Mouse (Mus musculus): ENCODE measurements around the gene Gpr63.
A peak's percentile ranks its signal among the peaks of the same experiment; 100 is the strongest.
"Not testable (repeated sequence)": the region's sequence is repeated elsewhere in the genome, so short reads cannot be mapped to it uniquely, and the experiment has no call there.

Gpr63 gene

DNA sequence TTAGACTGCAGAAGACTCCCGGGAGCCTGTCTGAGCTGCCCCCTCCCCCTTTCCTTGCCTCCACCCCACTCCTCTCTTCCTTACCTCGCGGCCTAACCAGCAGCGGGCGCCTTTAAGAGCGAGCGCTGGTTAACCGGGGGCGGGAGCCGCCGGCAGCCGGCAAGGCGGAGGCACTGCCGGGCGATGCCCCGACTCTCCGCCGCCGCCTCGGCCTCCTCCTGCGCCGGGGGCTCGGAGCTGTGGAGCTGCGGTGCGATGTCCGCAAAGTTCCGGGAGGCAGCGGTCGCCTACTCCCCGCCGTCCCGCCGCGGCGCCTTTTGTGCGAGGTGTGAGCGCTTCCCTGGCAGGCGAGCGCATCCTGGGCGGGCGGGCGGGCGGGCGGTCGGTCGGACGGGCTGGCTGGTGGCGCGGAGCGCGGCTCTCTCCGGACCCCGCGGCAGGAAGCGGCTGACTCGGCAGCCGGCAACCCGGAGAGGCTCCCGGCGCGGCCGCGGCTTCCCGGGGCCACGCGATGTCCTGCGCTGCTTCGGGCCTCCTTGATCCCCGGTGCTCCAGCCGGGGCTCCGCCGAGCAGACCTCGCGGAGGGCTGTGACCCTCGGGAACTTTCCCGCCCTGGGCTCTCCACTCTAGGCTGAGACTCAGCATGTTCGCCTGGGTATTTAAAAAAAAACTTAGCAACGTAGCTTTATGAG, at the start of gene Gpr63:
TSS of gene Gpr63 (plus strand) at position 109 of the 693 bp plus-strand sequence.
- peak; percentile 85 for DNase-seq

DNA sequence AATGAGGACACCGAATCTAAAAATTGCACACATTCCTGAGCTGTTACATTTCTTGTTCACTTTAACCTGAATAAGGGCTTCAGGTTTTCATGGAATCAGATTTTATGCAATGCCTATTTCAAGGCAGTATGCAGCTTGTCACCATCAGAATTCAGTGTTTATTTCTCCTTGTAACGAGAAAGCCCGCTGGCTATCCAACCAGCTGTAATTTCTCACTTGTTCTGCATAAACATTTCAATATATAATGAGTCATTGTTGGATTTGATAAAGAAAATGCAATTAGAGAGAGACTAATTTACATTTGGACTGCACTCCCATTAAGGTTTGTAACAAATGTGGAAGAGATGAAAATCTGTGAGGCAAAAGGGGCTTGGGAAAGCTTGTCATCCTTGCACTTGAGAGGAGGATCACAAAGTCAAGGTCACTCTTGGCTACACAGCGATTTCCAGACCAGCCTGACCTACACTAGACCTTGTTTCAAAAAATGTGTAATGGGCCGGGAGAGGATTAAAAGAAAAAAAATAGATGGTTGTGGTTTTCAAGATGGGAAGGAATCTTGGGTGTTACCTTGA, 46.1 kb upstream of the Gpr63 start:
- DNase-seq: no peak

DNA sequence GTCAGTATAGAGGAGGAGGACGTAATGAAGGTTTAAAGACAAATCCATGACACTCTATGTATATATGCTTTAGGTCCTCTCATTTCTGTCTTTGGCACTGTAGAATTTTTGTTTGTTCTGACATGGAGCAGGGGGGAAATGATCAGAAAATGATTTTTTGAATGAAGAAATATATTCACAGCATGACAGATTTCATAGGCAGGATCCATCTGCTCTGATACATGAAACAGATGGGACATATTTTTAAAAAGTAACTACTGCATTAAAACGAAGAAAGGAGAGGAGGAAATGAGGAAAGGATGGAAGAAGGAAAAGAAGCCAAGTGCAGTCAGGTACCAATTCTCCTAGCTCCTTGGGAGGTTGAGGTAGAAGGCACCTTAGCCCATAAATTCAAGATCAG, 41.5 kb upstream of the Gpr63 start:
- DNase-seq: no peak

DNA sequence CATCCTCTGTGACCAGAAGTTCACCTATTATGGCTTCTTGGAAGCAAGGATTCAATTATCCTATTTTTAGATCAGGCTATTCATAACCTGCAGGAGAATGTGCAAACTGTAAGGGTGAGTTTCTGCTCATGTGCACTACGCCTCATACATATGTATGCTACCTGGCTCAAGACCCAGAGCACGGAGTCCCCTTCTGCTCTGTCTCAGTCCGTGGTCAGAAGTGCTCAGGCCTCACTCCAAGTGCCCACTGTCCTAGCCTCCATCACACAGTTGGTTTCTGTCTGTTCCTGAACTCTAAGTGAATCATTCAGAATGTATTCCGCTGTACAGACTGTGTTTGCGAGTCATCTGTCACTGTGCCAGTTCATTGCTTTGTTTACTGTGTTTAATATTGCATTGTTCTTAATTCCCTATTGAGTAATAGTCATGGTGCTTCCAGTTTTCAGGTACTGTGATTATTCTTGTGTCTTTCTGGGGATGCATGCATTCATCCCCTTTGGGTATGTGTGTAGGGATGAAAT, 37.9 kb upstream of the Gpr63 start:
- DNase-seq: no peak

DNA sequence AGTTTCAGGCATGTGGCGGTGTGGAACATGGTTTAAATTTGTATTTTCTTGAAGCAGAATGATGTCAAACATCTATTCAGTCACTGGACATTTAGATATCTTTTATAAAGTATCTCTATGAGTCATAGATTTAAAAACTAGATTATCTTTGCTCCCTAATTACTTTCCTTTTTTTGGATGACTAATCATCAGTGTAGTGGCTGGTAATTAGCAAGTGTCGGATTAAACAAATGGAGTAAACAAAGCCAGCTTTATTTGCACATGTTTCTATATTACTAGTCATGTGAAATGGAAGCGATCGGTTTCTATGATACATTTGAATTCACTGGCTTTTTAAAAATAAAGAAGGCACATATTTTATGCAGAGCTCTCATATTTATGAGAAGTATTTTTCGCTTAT, 37.3 kb upstream of the Gpr63 start:
- no peak for DNase-seq

DNA sequence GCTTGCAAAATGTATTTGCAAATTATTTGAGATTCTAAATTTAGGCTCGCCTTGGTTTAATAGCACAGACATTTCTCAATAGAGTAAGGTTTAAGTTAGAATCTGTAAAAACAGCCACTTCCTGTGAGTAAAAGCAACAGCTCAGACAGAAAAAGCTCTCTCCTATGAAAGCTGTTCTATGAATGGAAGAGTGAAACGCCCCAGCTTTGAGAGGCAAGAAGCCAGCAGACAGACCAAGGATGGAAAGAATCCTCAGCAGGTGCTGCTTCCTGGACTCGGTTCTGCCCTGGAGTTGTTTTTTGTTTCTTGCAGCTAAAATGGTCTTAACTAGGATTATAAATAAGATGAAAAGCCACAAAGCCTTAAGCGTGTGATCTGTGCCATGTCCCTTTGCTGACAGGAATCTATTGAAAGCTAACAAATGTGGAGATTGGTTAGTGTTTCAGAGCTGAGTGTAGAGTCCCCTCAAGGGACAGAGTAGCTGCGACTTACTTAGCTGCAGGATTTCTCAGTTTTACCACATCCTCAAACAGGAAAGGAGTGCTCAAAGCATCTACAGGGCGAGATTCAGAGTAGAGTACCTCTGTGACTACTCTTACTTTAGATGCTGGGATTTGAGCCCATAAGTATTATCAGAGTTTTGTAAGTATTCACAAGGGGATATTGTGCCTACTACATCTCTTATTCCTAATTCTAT, 23.3 kb upstream of the Gpr63 start:
- DNase-seq: no peak

DNA sequence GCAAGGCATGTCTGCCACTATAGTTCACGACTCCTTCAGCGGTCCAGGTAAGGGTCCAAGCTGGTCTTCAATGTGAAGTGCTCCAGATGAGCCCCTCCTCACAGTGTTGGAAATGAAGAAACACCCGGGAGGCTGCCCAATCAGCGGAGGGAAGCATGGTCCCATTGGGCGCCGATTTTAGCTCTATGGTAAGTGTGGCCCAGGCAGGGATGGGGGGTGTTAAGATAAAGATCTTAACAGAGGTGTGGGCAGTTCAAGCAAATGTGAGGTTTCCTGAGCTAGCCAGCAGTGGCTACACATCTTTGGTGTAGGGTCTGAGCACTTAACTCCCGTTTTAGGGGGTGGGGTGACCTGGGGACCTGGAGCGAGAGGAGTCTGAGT, 299 bp upstream of the Gpr63 start:
- peak in 1 of 2 experiments; percentile 15 for DNase-seq

DNA sequence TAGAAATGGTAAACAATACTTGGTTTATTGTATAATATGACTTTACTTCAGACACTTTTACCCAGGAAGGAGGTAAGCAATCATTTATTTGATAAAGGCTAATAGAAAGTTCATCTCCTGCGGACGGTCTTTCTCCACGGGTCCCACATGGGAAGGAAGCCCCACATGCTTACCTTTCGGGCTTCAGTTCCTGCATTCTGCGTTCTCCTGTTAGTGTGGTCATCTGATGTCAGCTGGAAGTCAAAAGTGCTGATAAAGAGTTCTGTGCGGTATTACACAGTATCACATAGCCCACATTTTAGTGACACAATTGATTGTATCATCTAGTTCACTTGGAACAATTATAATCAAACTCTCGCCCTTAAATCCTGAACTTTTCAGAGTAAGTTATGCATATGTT, 1.0 kb downstream of the Gpr63 start:
- DNase-seq: peak in 1 of 2 experiments; percentile 8

DNA sequence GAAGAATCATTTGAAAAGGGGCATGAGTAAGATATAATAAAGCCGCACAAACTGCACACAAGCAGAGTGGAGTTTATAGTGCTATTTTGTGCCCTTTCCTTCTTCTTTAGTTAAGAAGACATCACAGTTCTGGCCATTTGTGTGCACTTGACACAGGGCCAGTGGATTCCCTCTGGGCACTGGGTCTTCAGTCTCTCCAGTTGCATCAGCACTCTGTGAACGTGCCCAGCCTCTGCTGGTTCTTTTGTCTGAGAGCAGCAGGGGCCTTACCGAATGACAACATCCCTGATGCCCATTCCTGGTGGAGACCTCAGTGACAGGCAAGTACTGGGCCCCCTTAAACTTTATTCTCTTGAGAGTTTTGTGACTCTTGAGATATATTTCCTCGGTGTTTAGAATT, 12.4 kb downstream of the Gpr63 start:
- no peak for DNase-seq

DNA sequence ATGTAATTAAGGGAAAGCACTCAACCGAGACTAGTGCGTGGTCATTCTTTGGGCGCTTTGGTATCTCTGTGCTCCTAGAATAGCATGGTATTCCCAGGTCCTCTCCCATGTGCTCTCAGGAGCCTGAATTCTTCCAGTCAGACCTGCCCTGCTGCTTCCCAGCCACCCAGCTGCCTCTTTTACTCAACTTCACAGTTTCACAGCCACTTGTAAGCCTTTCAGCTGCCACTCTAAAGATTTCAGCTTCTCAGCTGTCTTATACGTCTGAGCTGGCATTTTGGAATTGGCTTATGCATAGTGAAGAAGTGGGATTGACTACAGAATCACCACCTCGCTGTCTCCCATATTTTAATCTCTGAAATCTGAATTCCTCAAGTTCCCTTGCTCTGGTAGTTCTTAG, 19.4 kb downstream of the Gpr63 start:
- DNase-seq: no peak

DNA sequence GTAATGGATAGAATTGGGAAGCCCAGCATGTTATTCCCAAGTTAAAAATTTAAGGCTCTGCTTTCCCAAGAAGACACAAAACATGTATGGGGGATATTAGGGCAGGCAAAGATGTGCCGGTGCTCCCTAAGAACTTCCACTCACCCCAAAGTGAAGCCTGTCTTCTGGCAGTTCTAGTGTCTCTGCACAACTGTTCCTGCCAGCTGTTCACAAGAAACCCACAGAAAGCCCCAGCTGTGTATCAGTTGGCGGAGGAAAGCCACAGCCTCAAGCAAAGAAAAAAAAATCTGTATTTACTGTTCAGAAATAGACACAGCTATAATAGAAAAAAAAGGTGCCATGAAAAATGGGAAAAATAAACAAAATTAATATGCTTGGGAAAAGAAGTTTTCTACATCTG, 25.3 kb downstream of the Gpr63 start:
- DNase-seq: no peak

DNA sequence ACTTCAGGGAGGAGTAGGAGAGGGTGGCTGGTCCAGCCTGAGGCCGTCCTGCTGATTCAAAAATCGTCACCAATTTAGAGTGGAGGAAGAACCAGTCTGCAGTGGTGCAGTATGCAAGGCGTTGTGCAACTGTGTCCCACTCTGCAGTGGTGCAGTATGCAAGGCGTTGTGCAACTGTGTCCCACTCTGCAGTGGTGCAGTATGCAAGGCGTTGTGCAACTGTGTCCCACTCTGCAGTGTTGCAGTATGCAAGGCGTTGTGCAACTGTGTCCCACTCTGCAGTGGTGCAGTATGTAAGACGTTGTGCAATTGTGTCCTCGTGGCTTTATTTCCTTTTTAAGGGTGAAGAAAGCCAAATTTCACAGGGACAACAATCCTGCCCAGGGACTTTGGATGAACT, 43.1 kb downstream of the Gpr63 start:
- DNase-seq: not testable (repeated sequence)

DNA sequence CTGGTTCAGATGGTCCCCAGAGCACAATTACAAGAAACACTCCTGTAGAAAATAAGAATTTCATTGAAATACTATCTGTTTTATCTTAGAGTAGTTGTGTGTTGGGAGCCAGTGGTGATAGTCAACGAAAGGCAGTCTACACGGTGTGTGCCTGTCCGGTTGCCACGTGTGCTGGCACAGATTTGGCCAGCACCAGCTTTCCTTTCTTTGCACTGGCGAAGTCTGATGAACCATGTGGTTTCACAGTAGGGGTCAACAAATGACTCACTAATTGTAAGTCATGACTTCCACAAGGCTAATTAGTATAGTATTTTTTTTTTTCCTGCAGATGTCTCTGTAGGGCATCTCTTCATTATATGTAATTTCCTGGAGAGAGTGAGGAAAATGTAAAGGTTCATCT, 45.6 kb downstream of the Gpr63 start:
- peak; percentile 48 to 68 for DNase-seq

DNA sequence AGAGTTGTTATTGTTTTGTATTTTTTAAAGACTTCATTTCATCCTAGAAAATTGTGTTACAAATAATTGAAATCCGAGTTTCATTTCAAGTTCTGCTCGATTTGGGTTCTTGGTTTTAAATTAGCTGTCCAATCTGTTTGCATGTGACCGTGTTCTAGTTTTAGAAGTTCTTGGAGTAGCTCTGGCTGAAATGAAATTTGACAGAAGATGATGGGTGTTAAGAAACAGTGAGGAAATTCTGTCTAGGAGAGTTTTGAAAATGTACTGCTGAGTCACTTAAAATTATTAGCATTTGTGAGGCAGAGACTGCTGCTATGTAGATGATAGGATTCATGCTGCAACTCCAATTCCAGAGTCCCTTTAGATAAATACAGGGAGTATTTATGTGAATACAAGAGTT, 46.5 kb downstream of the Gpr63 start:
- DNase-seq: no peak

DNA sequence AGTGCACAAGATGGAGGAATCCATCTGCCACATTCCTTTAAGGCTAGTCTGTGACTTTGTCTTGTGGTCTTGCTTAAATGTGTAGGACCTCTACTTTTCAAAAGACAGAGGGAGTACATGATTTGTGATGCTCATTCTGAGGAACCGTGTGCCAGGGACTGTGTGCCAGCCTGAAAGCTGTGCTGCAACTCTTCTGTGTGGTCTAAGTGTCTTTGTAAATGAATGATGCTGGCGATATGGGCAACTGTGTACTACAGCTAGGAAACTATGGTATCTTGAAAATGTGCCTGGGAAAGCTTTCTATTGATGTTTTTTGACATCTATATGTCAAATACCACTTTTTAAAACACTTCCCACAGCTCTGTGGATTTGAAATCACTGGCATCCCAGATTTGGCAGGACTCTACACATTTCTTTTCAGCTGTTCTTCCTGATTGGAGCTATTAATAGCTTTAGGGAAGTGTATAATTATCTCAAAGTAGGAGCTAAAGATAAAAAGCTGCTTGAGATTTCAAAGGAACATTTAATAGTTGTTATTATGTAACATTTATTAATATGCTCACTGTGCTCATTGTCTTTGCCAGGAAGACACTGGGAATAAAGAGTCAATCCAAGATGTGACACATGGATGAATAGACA, 48.9 kb downstream of the Gpr63 start:
- no peak for DNase-seq

DNA sequence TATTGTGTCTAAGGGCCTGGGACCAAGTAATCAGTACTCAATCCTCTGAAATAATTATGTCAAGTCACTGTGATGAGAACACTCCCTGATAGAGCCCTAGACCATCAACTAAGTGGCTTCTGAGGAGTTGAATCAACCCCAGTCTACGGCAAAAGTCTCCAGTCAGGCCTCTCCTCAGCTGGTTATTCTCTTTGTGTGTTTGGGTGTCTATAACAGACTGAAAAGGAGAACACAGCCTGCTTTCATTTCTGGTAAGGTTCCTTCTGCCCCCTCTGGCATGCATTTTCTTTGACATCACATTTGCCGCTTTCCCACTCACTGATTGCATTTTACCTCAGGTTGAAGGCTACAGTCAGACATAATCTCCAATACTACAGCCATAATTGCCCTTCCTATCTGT, 62.0 kb downstream of the Gpr63 start:
- no peak for DNase-seq

DNA sequence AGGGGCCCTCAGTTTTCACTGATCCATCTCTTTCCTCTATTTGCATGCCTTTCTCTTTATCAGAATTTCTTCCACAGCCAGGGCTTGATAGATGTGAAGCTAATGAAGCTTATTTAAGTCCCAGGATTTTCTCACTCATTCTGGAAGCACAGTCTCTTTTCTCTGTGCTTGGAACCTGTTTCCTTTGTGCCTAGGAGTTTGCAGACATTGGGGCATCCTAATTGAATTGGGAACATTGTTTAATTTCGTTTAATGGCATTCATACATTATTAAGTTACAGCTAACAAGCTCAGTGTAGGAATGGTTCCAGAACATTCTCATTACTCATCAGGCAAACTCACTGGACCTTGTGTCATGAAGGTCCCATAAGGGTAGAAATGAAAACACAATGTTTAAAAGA, 62.5 kb downstream of the Gpr63 start:
- no peak for DNase-seq

DNA sequence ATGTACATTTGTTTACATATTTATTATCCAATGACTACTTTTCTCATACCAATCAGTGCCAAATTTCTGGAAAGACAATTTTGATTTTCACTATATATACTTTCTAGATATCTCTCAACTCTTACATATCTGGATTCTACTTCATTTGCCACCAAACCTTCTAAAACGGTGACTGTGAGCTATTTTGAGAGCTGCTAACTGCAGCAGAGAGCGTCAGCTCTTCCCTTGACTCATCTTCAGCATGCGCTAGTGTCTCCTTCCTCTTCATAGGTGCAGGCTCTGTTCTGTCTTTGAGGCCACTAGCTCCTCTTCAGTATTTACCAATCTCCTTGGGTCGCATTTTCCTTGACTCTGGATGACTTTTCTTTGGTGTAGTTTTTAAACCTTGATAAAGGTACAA, 63.7 kb downstream of the Gpr63 start:
- DNase-seq: no peak

DNA sequence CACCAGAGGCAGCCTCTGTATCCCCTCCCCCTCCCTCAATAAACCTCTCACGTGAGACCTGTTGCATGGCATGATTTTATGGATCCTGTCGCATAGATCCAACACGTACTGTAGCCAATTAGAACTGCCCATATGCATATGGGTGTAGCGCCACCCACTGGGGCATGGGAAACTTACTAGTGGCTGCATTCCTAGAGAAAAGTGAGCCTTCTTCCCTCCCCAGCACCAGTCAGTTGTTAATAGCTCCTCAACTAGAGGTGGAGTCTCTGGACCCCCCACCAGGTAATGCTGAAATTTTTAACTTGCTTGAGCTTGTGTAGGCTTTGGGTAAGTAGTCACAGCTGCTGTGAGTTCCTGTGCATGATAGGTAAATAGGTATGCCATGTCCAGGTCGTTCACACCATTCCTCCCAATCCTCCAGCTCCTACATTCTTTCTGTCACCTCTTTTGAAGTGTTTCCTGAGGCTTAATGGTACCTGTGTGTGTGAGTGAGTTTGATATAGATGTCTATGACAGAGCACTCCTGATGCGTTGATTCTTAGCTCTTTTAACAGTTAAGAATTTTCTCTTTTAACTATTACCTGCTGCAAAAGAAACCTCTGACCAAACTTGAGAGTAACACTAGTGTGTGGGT, 69.1 kb downstream of the Gpr63 start:
- peak in 1 of 2 experiments; percentile 16 for DNase-seq

DNA sequence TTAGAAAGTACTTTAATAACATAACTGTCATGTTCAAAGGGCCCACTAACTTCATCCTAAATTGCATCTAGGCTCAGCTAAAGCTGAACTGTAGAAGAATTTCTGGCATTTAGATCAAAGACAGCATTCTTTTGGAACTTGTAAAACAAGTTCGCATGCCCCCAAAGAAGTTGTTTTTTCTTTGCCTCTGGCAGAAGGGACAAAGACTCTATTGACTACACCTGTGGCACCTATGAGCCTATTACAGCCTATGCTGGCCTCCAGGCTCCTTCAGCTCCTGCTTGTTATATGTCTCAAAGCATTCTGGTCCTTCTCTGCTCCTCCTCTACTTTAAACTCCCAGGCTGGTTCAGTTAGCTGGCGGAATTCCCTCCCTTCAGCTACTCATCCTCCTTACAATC, 69.6 kb downstream of the Gpr63 start:
- no peak for DNase-seq

DNA sequence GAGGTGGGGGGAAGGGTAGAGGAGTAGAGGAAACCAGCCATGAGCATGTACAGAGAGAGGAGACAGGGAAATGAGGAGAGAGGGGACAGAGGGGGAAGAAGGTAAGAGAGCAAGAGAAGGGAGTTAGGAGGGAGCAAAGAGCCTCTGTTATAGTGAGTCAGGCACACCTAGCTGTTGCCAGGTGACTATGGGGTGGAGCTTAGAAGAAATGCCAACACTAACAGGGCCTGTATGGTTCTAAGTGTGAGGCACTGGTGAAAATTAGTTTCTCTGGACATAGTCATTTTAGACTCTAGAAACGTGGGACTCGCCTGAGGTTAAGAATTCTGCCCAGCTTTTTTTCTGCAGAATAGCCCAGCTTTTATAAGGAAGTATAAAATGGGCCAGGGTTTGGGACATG, 71.1 kb downstream of the Gpr63 start:
- no peak for DNase-seq

DNA sequence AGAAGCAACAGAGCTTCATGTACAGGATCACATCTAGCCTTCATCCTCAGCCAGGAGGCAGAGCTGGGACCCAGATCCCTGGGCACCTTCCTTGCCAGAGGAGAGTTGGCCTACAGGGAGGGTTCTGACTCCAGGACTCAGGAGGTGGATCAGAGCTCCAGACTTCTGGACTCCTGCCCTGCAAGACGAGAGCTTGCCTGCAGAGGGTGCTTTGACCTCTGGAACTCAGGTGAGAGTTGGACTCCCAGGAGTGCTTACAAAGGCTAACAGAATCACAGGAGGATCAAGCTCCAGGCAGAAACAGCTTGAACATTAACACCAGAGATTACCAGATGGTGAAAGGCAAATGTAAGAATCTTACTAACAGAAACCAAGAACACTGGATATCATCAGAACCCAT, 89.3 kb downstream of the Gpr63 start:
- not testable (repeated sequence) for DNase-seq
